Mouse (Mus musculus) spleen, adult 2 months (tissue): ENCODE results near the gene Tas2r102. TPM values are rescaled to one million over a fixed set of nuclear protein-coding genes. Genes with fewer than 3 reads are reported as not detected.

Experiments used
- DNase-seq, 2 experiments: peaks; one replicate each; pipeline versions ENCODE4 v3.0.0 to v3.0.0-alpha.2; 2012 to 2021; ENCODE audit warnings: low spot score in 2 of 2, low read depth in 1 of 2
- H3K27ac ChIP-seq: fragments of 200-500 bp; 2 replicates; pipeline ENCODE4 v1.5.1; 2012; ENCODE audit warnings: low read length, inconsistent platforms; ENCODE audit not compliant: insufficient read depth
- H3K27me3 ChIP-seq: fragments of 200-500 bp; 2 replicates; pipeline ENCODE4 v1.6.1; 2012; ENCODE audit warnings: mild to moderate bottlenecking, moderate library complexity, low read length, inconsistent platforms; ENCODE audit not compliant: control insufficient read depth, insufficient read depth
- H3K36me3 ChIP-seq: fragments of 200-500 bp; 2 replicates; pipeline ENCODE4 v1.6.1; 2012; ENCODE audit warnings: mild to moderate bottlenecking, low read length, inconsistent platforms; ENCODE audit not compliant: control insufficient read depth, insufficient read depth
- H3K4me1 ChIP-seq: fragments of 200-500 bp; 2 replicates; pipeline ENCODE4 v1.6.1; 2011; ENCODE audit warnings: inconsistent platforms; ENCODE audit not compliant: control insufficient read depth, insufficient read depth, insufficient read length
- H3K4me3 ChIP-seq: fragments of 200-500 bp; 2 replicates; pipeline ENCODE4 v1.5.1; 2011; ENCODE audit warnings: mild to moderate bottlenecking, inconsistent platforms; ENCODE audit not compliant: insufficient read depth, insufficient read length; ENCODE audit errors: extremely low read depth
- CTCF ChIP-seq: fragments of 200-500 bp; IDR thresholded peaks from 2 replicates; pipeline ENCODE4 v1.5.1; 2011; ENCODE audit warnings: mild to moderate bottlenecking, inconsistent platforms; ENCODE audit not compliant: insufficient read depth, insufficient read length, insufficient replicate concordance; ENCODE audit errors: extremely low read depth
- POLR2A ChIP-seq: fragments of 200-500 bp; IDR thresholded peaks from 2 replicates; pipeline ENCODE4 v1.6.1; 2011; ENCODE audit warnings: low read depth, low read length, inconsistent platforms
- WGBS: fragments of 180-500 bp; shearing (Covaris S2); methylation state at CpG from one replicate; pipeline ENCODE4 v1.1.7; 2018; 5-methylcytosine and 5-hydroxymethylcytosine counted together
- polyA plus RNA-seq: library from polyadenylated mRNA; depleted of rRNA; stranded (reverse); fragments of >200 nt; gene quantifications from 2 replicates; pipeline ENCODE4 v1.2.3, GENCODE M21; 2012; rRNA removed

Tas2r102 gene
- polyA plus RNA-seq: not detected in 2 replicates

DNA sequence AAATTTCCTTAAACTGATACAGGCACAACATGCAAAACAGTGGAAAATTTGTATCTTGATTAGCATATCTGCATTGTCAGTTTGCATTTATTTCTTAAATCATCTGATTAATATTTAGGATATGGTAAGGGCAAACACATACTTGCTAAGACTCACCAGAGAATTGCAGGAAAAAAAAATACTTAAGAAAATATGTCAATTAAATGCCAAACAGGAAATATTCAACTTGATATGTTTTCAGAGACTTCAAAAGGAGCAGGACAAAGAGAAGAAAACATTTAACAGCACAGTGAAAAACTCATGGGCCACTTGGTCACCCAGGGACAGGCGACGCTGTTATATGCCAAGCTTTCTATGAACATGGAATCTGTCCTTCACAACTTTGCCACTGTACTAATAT lies at the start of gene Tas2r102:
Gene Tas2r102, plus strand, starts transcription at position 301 of the 400 bp plus-strand sequence.
- no peak within 1 kb of the TSS for H3K4me3 ChIP-seq
- DNase-seq: no peak
- no peak within 1 kb of the TSS for H3K27ac ChIP-seq
- TF ChIP-seq CTCF (no peak), POLR2A (no peak)
- H3K27me3 ChIP-seq: no peaks in the 10 kb centered on the region
- no peaks in the 10 kb centered on the region for H3K36me3 ChIP-seq
- WGBS: 97% methylated on average over 2 of the region's 2 CpGs
- H3K4me1 ChIP-seq: no peaks in the 10 kb centered on the region

DNA sequence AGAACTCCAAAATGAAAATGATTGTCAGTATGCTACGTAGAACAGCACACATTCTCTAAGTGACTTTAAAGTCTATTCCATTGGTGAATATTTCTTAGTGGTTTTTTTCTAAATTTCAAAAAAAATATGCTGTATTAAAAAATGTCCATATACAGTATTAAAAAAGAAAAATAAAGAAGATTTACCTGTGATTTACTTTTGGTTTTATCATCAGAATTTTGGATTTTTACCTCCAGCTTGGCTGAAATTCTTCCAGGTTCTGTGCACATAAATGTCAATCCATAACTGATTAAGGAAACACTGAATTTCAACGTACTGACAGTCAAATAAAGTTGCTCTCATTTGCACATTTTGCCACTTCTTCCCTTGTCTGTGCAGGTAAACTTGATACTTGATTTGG lies 24.0 kb upstream of the Tas2r102 start, which contains the start of gene Tas2r115:
Gene Tas2r115, minus strand, starts transcription at position 101 of the 400 bp plus-strand sequence.
- TF ChIP-seq CTCF: no peak
- TF ChIP-seq POLR2A: no peak
- H3K27ac ChIP-seq: no peak within 1 kb of the TSS
- 67% methylated on average over 2 of the region's 2 CpGs for WGBS

DNA sequence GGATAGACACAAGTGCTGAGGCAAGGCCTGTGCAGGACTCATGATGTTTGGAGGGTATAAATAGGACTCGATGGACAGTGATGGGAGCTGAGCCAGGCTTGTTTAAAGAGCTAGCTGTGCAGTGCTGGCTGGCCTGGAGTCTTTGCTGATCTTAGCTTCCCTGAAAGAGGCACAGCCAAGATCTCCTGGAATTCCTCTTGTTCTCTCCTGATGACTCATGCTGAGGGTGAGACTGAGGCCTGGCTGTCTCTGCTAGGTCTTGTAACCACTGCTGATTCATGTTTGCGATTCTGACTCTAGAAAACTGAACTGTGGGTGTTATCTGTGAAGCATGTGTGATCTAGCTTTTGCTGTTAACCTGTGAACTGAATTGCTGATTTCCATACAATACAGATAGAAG lies 11.7 kb upstream of the Tas2r102 start:
- Histone ChIP-seq H3K36me3 (no peaks in the 10 kb centered on the region), H3K27ac (no peak overlapping the region), H3K27me3 (no peaks in the 10 kb centered on the region), H3K4me3 (no peak overlapping the region), H3K4me1 (no peaks in the 10 kb centered on the region)
- 85% methylated on average over 2 of the region's 2 CpGs for WGBS
- TF ChIP-seq CTCF (no peak), POLR2A (no peak)
- DNase-seq: no peak

More for the DNA sequence above, 24.0 kb upstream of the Tas2r102 start, which contains the start of gene Tas2r115:
- H3K4me1 ChIP-seq: no peaks in the 10 kb centered on the region
- no peak within 1 kb of the TSS for H3K4me3 ChIP-seq
- no peak for DNase-seq
- H3K27me3 ChIP-seq: no peaks in the 10 kb centered on the region
- H3K36me3 ChIP-seq: no peaks in the 10 kb centered on the region

DNA sequence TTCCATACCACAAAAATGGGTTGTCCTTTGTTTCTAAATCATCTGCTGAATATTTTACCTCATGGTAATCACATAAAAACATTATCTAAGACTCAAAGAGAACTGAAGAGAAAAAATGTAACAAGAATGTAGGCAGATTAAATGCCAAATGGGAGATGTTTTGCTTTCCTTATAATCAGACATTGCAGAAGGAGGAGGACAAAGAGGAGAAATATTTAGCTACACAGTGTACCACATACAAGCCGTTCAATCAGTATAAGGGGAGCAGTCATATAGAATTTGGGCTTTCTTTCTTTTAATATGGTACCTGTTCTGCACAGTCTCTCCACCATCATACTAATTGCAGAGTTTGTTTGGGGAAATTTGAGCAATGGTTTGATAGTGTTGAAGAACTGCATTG lies 7.5 kb upstream of the Tas2r102 start, which contains the start of gene Tas2r124:
Gene Tas2r124, plus strand, starts transcription at position 301 of the 400 bp plus-strand sequence.
- Histone ChIP-seq H3K36me3 (no peaks in the 10 kb centered on the region), H3K4me3 (no peak within 1 kb of the TSS), H3K4me1 (no peaks in the 10 kb centered on the region), H3K27ac (no peak within 1 kb of the TSS), H3K27me3 (no peaks in the 10 kb centered on the region)
- TF ChIP-seq POLR2A (no peak), CTCF (no peak)
- no peak for DNase-seq
- WGBS: 77% methylated on average over 1 of the region's 1 CpGs

DNA sequence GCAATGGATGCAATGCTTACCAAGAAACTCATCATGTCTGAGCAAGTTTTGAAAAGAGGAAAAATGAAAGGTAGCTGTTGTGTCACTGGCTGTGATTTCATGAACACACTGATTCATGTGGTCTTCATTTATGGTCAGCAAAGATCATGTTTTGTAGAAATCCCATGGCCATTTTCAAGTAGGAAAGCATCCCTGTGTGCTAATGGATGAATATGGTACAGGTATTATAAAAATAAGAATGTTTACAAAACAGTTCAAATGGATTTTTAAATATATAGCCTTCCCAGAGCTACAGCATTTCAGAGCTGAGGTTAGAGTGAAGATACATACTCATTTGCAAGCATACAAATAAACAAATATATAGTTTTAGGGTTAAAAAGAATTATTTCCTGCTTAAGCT lies 16.1 kb downstream of the Tas2r102 start, which contains the start of gene Tas2r136:
Gene Tas2r136, minus strand, starts transcription at position 101 of the 400 bp plus-strand sequence.
- Histone ChIP-seq H3K4me3 (no peak within 1 kb of the TSS), H3K27me3 (no peaks in the 10 kb centered on the region), H3K4me1 (no peaks in the 10 kb centered on the region), H3K36me3 (no peaks in the 10 kb centered on the region), H3K27ac (no peak within 1 kb of the TSS)
- TF ChIP-seq POLR2A: no peak
- TF ChIP-seq CTCF: no peak
- no peak for DNase-seq

DNA sequence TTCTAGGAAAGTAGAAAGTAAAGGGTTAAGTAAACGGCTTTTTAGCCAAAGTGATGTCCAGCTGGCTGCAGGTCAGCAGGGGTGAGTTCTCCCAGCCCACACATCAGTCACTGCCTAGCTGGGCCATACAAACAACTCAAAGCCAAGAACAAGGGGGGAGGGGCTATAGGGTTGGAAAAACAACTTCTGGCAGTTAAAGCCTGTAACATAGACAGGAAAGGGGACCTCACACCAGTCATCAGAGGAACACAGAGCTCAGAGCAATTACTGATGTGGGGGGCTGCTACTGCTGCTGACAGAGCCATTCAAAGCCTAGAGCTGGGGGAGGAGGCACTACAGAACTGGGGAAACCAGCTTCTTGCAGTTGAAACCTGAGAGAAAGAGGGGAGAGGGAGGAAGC lies 33.5 kb downstream of the Tas2r102 start:
- H3K4me1 ChIP-seq: no peaks in the 10 kb centered on the region
- TF ChIP-seq CTCF: no peak
- no peak for TF ChIP-seq POLR2A
- no peaks in the 10 kb centered on the region for H3K27me3 ChIP-seq
- no peak overlapping the region for H3K4me3 ChIP-seq
- DNase-seq: no peak
- 48% methylated on average over 1 of the region's 1 CpGs for WGBS
- H3K36me3 ChIP-seq: no peaks in the 10 kb centered on the region
- no peak overlapping the region for H3K27ac ChIP-seq

DNA sequence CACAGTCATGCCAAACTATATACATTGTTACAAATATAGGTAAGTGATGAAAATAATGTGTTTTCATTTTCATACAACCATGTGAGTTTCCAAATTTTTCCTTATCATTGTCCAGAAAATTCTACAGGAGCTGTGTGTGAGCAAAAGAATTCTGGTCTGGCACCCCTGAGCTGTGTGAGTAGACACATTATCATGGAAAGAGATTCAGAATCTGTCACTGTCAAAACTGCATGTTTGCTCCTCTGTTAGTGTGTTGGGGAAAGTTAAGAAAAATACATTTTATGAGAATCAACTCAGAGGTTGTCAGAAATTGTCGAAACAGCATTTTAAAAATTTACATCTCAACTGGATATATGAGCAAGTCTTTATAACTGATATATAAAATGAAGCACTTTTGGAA lies 40.6 kb downstream of the Tas2r102 start, which contains the start of gene Tas2r117:
Gene Tas2r117, plus strand, starts transcription at position 301 of the 400 bp plus-strand sequence.
- no peak for DNase-seq
- no peak for TF ChIP-seq CTCF
- no peak for TF ChIP-seq POLR2A
- H3K27ac ChIP-seq: no peak within 1 kb of the TSS
- H3K27me3 ChIP-seq: no peaks in the 10 kb centered on the region
- no peaks in the 10 kb centered on the region for H3K4me1 ChIP-seq
- no peak within 1 kb of the TSS for H3K4me3 ChIP-seq
- no peaks in the 10 kb centered on the region for H3K36me3 ChIP-seq
- WGBS: 73% methylated on average over 1 of the region's 1 CpGs

Other genes starting within 250 kb of the Tas2r102 start
- not detected in 2 replicates for gene Prh1, start 192.3 kb upstream of the Tas2r102 start, polyA plus RNA-seq
- not detected in 2 replicates for gene Prp2, start 166.2 kb upstream of the Tas2r102 start, polyA plus RNA-seq
- not detected in 2 replicates for gene A630073D07Rik, start 110.6 kb upstream of the Tas2r102 start, polyA plus RNA-seq
- gene Tas2r120, start 105.2 kb upstream of the Tas2r102 start, polyA plus RNA-seq: not detected in 2 replicates
- gene Tas2r121, start 61.1 kb upstream of the Tas2r102 start, polyA plus RNA-seq: not detected in 2 replicates
- gene Tas2r122, start 50.2 kb upstream of the Tas2r102 start, polyA plus RNA-seq: not detected in 2 replicates
- gene Tas2r115, start 24.1 kb upstream of the Tas2r102 start, polyA plus RNA-seq: not detected in 2 replicates
- not detected in 2 replicates for gene Tas2r124, start 7.4 kb upstream of the Tas2r102 start, polyA plus RNA-seq
- not detected in 2 replicates for gene Tas2r136, start 16.0 kb downstream of the Tas2r102 start, polyA plus RNA-seq
- not detected in 2 replicates for gene Tas2r117, start 40.7 kb downstream of the Tas2r102 start, polyA plus RNA-seq
- gene Tas2r123, start 85.0 kb downstream of the Tas2r102 start, polyA plus RNA-seq: not detected in 2 replicates
- gene Tas2r116, start 93.3 kb downstream of the Tas2r102 start, polyA plus RNA-seq: not detected in 2 replicates
- not detected in 2 replicates for gene Tas2r110, start 105.9 kb downstream of the Tas2r102 start, polyA plus RNA-seq
- gene Tas2r113, start 130.9 kb downstream of the Tas2r102 start, polyA plus RNA-seq: not detected in 2 replicates
- gene Tas2r125, start 147.5 kb downstream of the Tas2r102 start, polyA plus RNA-seq: not detected in 2 replicates
- not detected in 2 replicates for gene Tas2r129, start 189.0 kb downstream of the Tas2r102 start, polyA plus RNA-seq
- not detected in 2 replicates for gene Tas2r131, start 195.8 kb downstream of the Tas2r102 start, polyA plus RNA-seq
- gene Tas2r109, start 218.8 kb downstream of the Tas2r102 start, polyA plus RNA-seq: not detected in 2 replicates